8 mouse cellular contexts compared by ENCODE assay signal in the genomic region with DNA sequence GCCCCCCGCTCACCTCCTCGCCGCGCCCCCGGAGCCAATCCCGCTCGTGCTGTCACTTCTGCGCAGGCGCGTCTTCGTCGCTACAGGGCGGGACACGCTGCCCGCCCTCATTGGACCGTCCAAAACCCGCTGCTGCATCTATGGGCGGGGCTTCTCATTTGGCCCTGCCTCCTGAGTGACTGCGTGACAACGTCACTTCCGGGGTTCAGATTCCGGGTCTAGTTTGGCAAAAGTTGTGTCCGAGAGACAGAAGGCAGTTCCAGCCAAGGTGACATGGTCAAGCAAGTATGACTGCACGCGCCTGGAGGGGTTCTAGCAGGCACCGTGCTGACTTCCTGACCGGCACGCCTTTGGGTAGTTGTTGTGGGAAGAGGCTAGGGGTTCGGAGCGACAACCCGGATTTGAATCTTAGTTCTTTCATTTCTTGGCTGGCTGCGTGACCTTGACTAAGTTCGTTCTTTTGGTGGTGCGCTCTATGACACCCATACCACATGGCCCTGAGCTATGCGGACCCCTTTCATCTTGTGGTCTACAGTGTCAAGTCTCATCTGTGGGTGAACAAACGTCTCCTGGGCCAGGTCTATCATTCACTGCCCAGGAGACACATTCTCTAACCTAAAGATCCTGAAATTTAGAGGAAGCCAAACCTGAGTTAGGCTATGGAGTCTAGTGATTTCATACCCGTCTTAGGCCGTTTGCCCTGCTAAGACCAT. TPM values are rescaled to one million over a fixed set of nuclear protein-coding genes. Genes with fewer than 3 reads are reported as not detected.
DNase-seq lines count a peak whose midpoint lies in the region; ATAC-seq lines count a peak whose summit lies in the region.

Fkbp2 (minus strand) TSS at position 121 of the 713 bp plus-strand sequence.

- H3K36me3 ChIP-seq in heart, embryonic 13.5 days: peaks cover 67% of the 10 kb centered on the region
- peaks cover 61% of the 10 kb centered on the region for H3K36me3 ChIP-seq in liver, embryonic 12.5 days
- H3K36me3 ChIP-seq in stomach, embryonic 16.5 days (ENCODE audit: control insufficient read depth, insufficient read depth, low read length): peaks cover 9% of the 10 kb centered on the region

- no peaks in the 10 kb centered on the region for H3K27me3 ChIP-seq in heart, embryonic 13.5 days (replicated peaks)
- no peaks in the 10 kb centered on the region for H3K27me3 ChIP-seq in liver, embryonic 12.5 days (replicated peaks)
- no peaks in the 10 kb centered on the region for H3K27me3 ChIP-seq in stomach, embryonic 16.5 days (ENCODE audit: control insufficient read depth, insufficient read depth, low read length)

- peak; percentile 99 for DNase-seq in CD4-positive, CD25-positive, alpha-beta regulatory T cell, adult 2 months (ENCODE audit: low read depth, low spot score)
- DNase-seq in fat pad, adult 2 months (ENCODE audit: extremely low read depth, low read depth, low spot score): peak; percentile 73
- DNase-seq in kidney, postnatal 10 days: peak; percentile 99
- DNase-seq in natural killer cell, adult 2 months (ENCODE audit: low spot score in 2 of 2): peak; percentile 99

- 1% methylated on average over 38 of the region's 38 CpGs for WGBS in heart, embryonic 13.5 days
- WGBS in liver, embryonic 12.5 days (ENCODE audit: insufficient replicate concordance): 1% methylated on average over 38 of the region's 38 CpGs
- WGBS in stomach, embryonic 16.5 days: under 1% methylated on average over 38 of the region's 38 CpGs

- ATAC-seq in heart, embryonic 13.5 days (ENCODE audit: extremely low read depth, insufficient number of reproducible peaks, low FRiP score, low TSS enrichment): peak; percentile 84
- peak; percentile 82 for ATAC-seq in liver, embryonic 12.5 days
- peak; percentile 90 for ATAC-seq in stomach, embryonic 16.5 days (ENCODE audit: insufficient read depth, low FRiP score)

- H3K4me1 ChIP-seq in brown adipose tissue, adult 24 weeks (ENCODE audit: control insufficient read depth, insufficient read depth, insufficient read length, low read length): no peaks in the 10 kb centered on the region
- peaks cover 52% of the 10 kb centered on the region for H3K4me1 ChIP-seq in heart, embryonic 13.5 days
- H3K4me1 ChIP-seq in liver, embryonic 12.5 days: peaks cover 65% of the 10 kb centered on the region
- H3K4me1 ChIP-seq in stomach, embryonic 16.5 days (ENCODE audit: control insufficient read depth, insufficient read depth, low read length): peaks cover 38% of the 10 kb centered on the region

- peak within 1 kb of the TSS; percentile 99 for H3K27ac ChIP-seq in brown adipose tissue, adult 24 weeks (replicated peaks; ENCODE audit: low read depth, low read length)
- H3K27ac ChIP-seq in heart, embryonic 13.5 days (replicated peaks): peak within 1 kb of the TSS; percentile 97
- peak within 1 kb of the TSS; percentile 94 for H3K27ac ChIP-seq in liver, embryonic 12.5 days
- H3K27ac ChIP-seq in stomach, embryonic 16.5 days (ENCODE audit: low read length): peak within 1 kb of the TSS; percentile 90

- H3K9me3 ChIP-seq in heart, embryonic 13.5 days: no peaks in the 10 kb centered on the region
- no peaks in the 10 kb centered on the region for H3K9me3 ChIP-seq in liver, embryonic 12.5 days (replicated peaks)
- no peaks in the 10 kb centered on the region for H3K9me3 ChIP-seq in stomach, embryonic 16.5 days (replicated peaks; ENCODE audit: control insufficient read depth, low read length)

- H3K4me2 ChIP-seq in heart, embryonic 13.5 days: peak within 1 kb of the TSS; percentile 87
- H3K4me2 ChIP-seq in liver, embryonic 12.5 days: peak within 1 kb of the TSS; percentile 98
- H3K4me2 ChIP-seq in stomach, embryonic 16.5 days (ENCODE audit: low read depth, low read length): peak within 1 kb of the TSS; percentile 89

- peak within 1 kb of the TSS; percentile 94 for H3K9ac ChIP-seq in heart, embryonic 13.5 days
- H3K9ac ChIP-seq in liver, embryonic 12.5 days: peak within 1 kb of the TSS; percentile 89
- H3K9ac ChIP-seq in stomach, embryonic 16.5 days (ENCODE audit: low read length): peak within 1 kb of the TSS; percentile 94

- H3K4me3 ChIP-seq in brown adipose tissue, adult 24 weeks (ENCODE audit: insufficient read depth, low read depth, low read length): peak within 1 kb of the TSS; percentile 84
- peak within 1 kb of the TSS; percentile 82 for H3K4me3 ChIP-seq in heart, embryonic 13.5 days
- H3K4me3 ChIP-seq in liver, embryonic 12.5 days: peak within 1 kb of the TSS; percentile 82
- peak within 1 kb of the TSS; percentile 68 for H3K4me3 ChIP-seq in stomach, embryonic 16.5 days (replicated peaks; ENCODE audit: low read length)

RNA-seq across cellular contexts. Expression of gene Fkbp2, which starts in this region (rescaled TPM):
- polyA plus RNA-seq in brown adipose tissue, adult 24 weeks (2012; ENCODE audit: insufficient read depth, insufficient read length, missing spikeins): 126 and 133 TPM in 2 replicates
- polyA plus RNA-seq in heart, embryonic 13.5 days (2015; fragmentation: Nextera tagmentation; extraction: Ambion mirVana): 80.9 and 98.7 TPM in 2 replicates
- polyA plus RNA-seq in liver, embryonic 12.5 days (2016; fragmentation: Nextera tagmentation; extraction: Ambion mirVana): 91.7 and 92.0 TPM in 2 replicates
- 153 and 158 TPM in 2 replicates for polyA plus RNA-seq in stomach, embryonic 16.5 days (2015; fragmentation: Nextera tagmentation; extraction: Ambion mirVana)

Comparison
In these comparisons a context has a peak if more than half of its experiments do, and no peak if none do; other contexts are left out.
1. Peak in every context shown above with its lines: DNase-seq, ATAC-seq, H3K4me3 ChIP-seq and H3K27ac ChIP-seq.